Mouse (Mus musculus) embryonic facial prominence, embryonic 13.5 days (tissue): ENCODE data around the gene Sfxn1. TPM values are rescaled to one million over a fixed set of nuclear protein-coding genes. Genes with fewer than 3 reads are reported as not detected.

ENCODE experiments used
- ATAC-seq: fragments of 200-750 bp; cut with Nextera tagmentation; 2 replicates; pipeline ENCODE4 v1.8.0; 2017; ENCODE audit warnings: low read depth; ENCODE audit not compliant: insufficient number of reproducible peaks, insufficient read depth, low FRiP score, low TSS enrichment
- H3K27ac ChIP-seq: fragments of 300-500 bp; sonication (generic); 2 replicates; pipeline ENCODE4 v1.5.1; 2015; ENCODE audit warnings: moderate library complexity, mild to moderate bottlenecking, inconsistent platforms
- H3K27me3 ChIP-seq: fragments of 300-500 bp; sonication (generic); 2 replicates; pipeline ENCODE4 v1.6.1; 2015; ENCODE audit warnings: mild to moderate bottlenecking, inconsistent platforms
- H3K36me3 ChIP-seq: fragments of 300-500 bp; sonication (generic); 2 replicates; pipeline ENCODE4 v1.6.1; 2015; ENCODE audit warnings: mild to moderate bottlenecking, inconsistent platforms
- H3K4me1 ChIP-seq: fragments of 300-500 bp; sonication (generic); 2 replicates; pipeline ENCODE4 v1.6.1; 2015; ENCODE audit warnings: inconsistent platforms
- H3K4me2 ChIP-seq: fragments of 300-500 bp; sonication (generic); 2 replicates; pipeline ENCODE4 v1.6.1; 2015; ENCODE audit warnings: moderate library complexity, mild to moderate bottlenecking, inconsistent platforms
- H3K4me3 ChIP-seq: fragments of 300-500 bp; sonication (generic); 2 replicates; pipeline ENCODE4 v1.5.1; 2015; ENCODE audit warnings: mild to moderate bottlenecking, inconsistent platforms
- H3K9ac ChIP-seq: fragments of 300-500 bp; sonication (generic); 2 replicates; pipeline ENCODE4 v1.6.1; 2015; ENCODE audit warnings: mild to moderate bottlenecking, inconsistent platforms
- H3K9me3 ChIP-seq: fragments of 300-500 bp; sonication (generic); 2 replicates; pipeline ENCODE4 v1.6.1; 2016; ENCODE audit warnings: inconsistent platforms
- WGBS: fragments of 180-500 bp; shearing (Covaris S2); methylation state at CpG from one replicate; pipeline ENCODE4 v1.1.7; 2015; ENCODE audit warnings: mixed read lengths; 5-methylcytosine and 5-hydroxymethylcytosine counted together
- polyA plus RNA-seq: library from polyadenylated mRNA; unstranded; fragments of >200 nt; fragmentation: Nextera tagmentation; extraction: Ambion mirVana; gene quantifications from 2 replicates; pipeline ENCODE4 v1.2.1, GENCODE M21; 2015

The Sfxn1 gene
- polyA plus RNA-seq = 52.1 and 61.6 TPM in 2 replicates

DNA sequence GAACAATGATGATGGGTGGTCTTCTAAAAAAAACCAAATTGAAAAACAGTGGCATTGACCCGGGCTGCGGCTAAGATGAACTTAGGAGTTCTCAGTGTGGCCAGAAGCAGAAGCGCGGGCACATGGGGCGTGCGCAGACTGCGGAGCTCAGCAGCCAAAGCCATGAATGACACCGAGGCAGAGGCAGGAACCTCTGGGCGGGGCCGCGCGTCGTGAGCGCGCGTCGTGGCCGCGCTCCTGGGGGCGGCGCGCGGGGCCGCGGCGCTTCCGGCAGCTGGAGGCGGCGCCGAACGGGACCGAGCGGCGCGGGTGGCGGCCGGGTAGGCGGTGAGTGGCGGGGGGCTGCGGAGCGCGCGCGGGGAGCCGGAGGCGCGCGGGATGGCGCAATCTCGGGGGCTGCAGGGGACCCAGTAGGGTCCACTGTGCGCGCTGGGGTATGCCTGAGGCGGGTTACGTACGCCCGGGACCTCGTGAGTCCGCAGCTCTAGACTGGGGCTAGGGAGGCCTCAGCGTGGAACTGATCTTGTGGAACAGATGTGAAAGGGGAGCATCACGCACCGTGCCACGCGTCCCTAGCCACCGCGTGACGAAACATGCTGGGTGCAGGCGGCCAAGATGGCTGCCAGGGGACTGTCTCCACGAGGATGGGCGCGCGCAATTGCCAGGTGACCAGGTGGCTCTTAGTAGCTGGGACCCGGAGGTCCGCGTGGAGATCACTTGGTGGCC, at the start of gene Sfxn1:
Gene Sfxn1, plus strand, starts transcription at position 264 of the 726 bp plus-strand sequence.
- H3K36me3 ChIP-seq = no peaks in the 10 kb centered on the region
- peak within 1 kb of the TSS; percentile 86 for H3K9ac ChIP-seq
- no peaks in the 10 kb centered on the region for H3K27me3 ChIP-seq
- H3K27ac ChIP-seq = peak within 1 kb of the TSS; percentile 57; the same call in 1 of the 2 replicates
- H3K4me2 ChIP-seq = peak within 1 kb of the TSS; percentile 77
- H3K4me3 ChIP-seq = peak within 1 kb of the TSS; percentile 72
- ATAC-seq = peak; percentile 56
- no peaks in the 10 kb centered on the region for H3K9me3 ChIP-seq
- WGBS = under 1% methylated on average over 74 of the region's 74 CpGs
- peaks cover 15% of the 10 kb centered on the region; the same call in 1 of the 2 replicates for H3K4me1 ChIP-seq

DNA sequence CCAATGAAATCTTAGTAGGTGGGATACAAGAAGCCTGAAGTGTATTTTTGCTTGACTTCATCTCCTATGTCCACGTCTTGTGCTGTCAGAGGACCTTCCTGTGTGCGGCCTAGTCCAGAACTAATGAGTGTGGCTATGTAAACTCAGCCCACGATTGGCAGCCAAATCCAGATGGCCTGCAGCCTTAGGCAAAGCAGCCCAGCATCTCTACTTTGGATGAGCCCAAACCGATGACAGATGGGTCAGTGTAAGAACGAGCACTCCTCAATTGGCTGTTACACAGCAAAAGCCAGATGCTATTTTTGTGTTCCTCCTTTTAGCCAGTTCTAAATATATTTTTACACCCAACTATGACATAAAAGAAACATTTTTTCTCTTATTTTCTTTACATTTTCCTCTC, 48.4 kb upstream of the Sfxn1 start:
- Histone ChIP-seq H3K4me1 (no peaks in the 10 kb centered on the region), H3K9me3 (no peaks in the 10 kb centered on the region), H3K27ac (no peak overlapping the region), H3K27me3 (no peaks in the 10 kb centered on the region), H3K36me3 (no peaks in the 10 kb centered on the region), H3K9ac (no peak overlapping the region), H3K4me3 (no peak overlapping the region), H3K4me2 (no peak overlapping the region)
- ATAC-seq = no peak
- 37% methylated on average over 5 of the region's 5 CpGs for WGBS

DNA sequence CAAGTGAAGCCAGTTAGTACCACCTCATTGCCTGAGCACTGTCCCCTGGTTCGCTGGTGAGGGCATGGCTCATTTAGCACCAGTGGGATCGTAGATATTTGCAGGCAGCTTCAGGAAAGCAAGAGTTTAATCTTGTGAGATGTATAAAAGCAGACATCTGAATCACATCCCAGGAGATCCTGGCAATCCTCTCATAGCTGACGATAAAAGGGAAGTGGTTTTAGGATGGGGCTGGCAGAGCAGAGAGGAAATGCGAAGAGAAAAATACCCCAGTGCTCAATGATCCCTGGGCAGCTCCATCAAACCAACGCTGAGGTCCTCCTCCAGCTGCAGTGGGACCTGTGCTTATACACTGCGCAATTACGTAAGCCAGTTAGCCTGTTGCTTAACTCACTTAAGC, 44.6 kb upstream of the Sfxn1 start:
- H3K9me3 ChIP-seq = no peaks in the 10 kb centered on the region
- H3K4me1 ChIP-seq = no peaks in the 10 kb centered on the region
- no peak overlapping the region for H3K27ac ChIP-seq
- no peaks in the 10 kb centered on the region for H3K36me3 ChIP-seq
- H3K9ac ChIP-seq = no peak overlapping the region
- H3K4me2 ChIP-seq = no peak overlapping the region
- 71% methylated on average over 7 of the region's 7 CpGs for WGBS
- no peaks in the 10 kb centered on the region for H3K27me3 ChIP-seq
- H3K4me3 ChIP-seq = no peak overlapping the region
- no peak for ATAC-seq

DNA sequence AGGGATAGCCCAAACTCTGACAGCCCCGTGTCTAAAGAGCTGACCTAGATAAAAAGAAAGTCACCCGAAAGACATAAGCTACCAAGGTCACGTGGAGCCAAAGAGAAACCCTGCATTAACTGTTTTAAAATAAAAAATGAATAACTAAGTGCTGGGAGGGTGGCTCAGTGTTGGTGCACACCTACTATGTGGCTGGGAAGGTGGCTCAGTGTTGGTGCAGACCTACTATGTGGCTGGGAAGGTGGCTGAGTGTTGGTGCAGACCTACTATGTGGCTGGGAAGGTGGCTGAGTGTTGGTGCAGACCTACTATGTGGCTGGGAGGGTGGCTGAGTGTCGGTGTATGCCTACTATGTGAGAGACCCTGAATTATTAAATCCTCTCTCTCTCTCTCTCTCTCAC, 38.0 kb upstream of the Sfxn1 start:
- no peak overlapping the region for H3K4me2 ChIP-seq
- WGBS = 78% methylated on average over 4 of the region's 4 CpGs
- no peaks in the 10 kb centered on the region for H3K9me3 ChIP-seq
- no peaks in the 10 kb centered on the region for H3K4me1 ChIP-seq
- H3K27ac ChIP-seq = no peak overlapping the region
- no peaks in the 10 kb centered on the region for H3K27me3 ChIP-seq
- H3K9ac ChIP-seq = no peak overlapping the region
- no peak for ATAC-seq
- H3K36me3 ChIP-seq = no peaks in the 10 kb centered on the region
- H3K4me3 ChIP-seq = no peak overlapping the region

DNA sequence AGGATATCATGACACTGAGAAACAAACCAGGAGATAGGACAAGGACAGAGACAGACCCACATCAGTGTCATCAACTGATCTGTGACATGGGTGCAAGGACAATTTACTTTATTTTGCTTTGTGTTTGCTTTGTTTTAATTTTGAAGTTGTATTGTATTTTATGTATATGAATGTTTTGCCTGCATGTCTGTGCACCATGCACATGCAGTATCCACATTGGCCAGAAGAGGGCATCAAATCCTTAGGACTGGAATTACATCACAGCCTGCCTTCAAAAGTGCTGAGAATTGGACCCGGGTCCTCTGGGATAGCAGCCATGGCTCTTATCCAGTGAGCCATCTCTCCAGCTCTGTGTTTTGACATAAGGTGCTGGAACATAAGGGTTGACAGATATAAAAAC, 36.1 kb upstream of the Sfxn1 start:
- Histone ChIP-seq H3K27ac (no peak overlapping the region), H3K4me3 (no peak overlapping the region), H3K4me2 (no peak overlapping the region), H3K4me1 (no peaks in the 10 kb centered on the region), H3K27me3 (no peaks in the 10 kb centered on the region; the same call in 1 of the 2 replicates), H3K36me3 (no peaks in the 10 kb centered on the region), H3K9ac (no peak overlapping the region), H3K9me3 (no peaks in the 10 kb centered on the region)
- 73% methylated on average over 1 of the region's 1 CpGs for WGBS
- ATAC-seq = no peak

DNA sequence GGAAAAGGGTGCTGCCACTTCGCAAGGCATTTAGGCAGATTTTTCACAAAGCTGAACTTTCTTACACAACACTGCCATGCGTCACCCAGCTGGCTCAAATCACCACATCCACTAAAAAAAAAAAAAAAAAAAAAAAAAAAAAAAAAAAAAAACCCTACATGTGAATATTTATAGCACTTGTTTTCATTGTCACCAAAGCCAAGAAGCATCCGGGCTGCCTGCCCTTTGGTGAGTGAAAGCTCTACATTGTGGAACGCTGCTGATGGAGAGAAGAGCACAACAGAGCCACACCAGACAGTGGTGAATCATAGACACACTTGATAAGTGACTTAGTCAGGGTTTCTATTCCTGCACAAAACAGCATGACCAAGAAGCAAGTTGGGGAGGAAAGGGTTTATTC, 33.7 kb upstream of the Sfxn1 start:
- H3K27ac ChIP-seq = no peak overlapping the region
- no peak overlapping the region for H3K4me2 ChIP-seq
- 79% methylated on average over 4 of the region's 4 CpGs for WGBS
- H3K4me3 ChIP-seq = no peak overlapping the region
- no peak overlapping the region for H3K9ac ChIP-seq
- no peaks in the 10 kb centered on the region for H3K9me3 ChIP-seq
- H3K4me1 ChIP-seq = peaks cover 1% of the 10 kb centered on the region; the same call in 1 of the 2 replicates
- H3K27me3 ChIP-seq = no peaks in the 10 kb centered on the region; the same call in 1 of the 2 replicates
- H3K36me3 ChIP-seq = no peaks in the 10 kb centered on the region
- no peak for ATAC-seq

DNA sequence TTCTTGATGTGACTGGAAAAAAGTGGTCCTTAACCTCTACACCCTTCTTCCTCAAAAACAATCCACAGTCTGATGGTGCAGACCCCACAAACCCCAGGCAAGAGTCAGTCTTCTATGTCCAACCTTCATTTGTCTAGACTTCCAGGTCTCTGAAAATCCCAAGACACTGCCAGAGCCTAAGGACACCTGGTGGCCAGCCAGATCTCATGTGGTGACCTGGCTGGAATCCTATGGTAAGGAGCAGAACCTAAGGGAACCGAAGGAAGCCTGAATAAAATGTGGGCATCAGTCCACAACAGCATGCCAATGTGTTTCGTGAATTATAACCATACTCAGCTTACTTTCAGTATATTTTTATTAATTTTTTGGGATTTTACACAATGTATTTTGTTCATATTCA, 31.4 kb upstream of the Sfxn1 start:
- H3K36me3 ChIP-seq = no peaks in the 10 kb centered on the region
- WGBS = 92% methylated on average over 2 of the region's 2 CpGs
- no peak for ATAC-seq

DNA sequence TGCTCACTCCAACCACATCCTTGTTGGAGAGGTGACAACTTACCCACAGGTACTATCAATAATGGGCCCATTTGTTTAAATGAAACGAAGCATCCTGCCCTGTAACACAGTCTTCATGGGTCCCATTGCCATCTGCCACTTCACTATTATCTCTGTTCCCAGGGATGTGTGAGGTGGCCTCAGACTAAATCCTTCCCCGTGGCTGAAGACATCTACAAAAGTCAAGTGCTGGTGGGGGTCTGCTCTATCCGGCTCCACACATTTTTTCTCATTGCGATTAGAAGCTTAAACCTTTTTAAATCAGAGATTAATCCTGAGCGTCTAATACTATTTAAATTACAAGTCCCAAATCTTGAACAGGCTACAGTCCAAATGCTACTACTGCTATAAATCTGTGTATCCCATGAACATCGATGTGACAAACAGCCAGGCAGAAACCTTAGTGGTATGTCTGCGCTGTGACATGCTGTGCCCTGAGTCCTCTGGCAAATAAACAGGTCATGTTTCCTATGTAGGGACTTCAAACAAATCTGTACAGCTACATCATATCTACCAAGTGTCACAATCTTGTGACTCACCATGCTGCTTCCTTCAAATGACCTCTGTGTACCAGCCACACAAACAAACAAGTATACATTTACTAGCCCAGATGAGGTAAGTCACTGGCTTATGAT, 22.9 kb upstream of the Sfxn1 start:
- peaks cover 17% of the 10 kb centered on the region for H3K4me1 ChIP-seq
- no peak overlapping the region for H3K27ac ChIP-seq
- no peak for ATAC-seq
- 88% methylated on average over 7 of the region's 7 CpGs for WGBS
- no peak overlapping the region for H3K9ac ChIP-seq
- H3K4me2 ChIP-seq = no peak overlapping the region
- H3K9me3 ChIP-seq = no peaks in the 10 kb centered on the region
- no peaks in the 10 kb centered on the region for H3K36me3 ChIP-seq
- H3K4me3 ChIP-seq = no peak overlapping the region
- H3K27me3 ChIP-seq = peaks cover 13% of the 10 kb centered on the region

More for the DNA sequence above, 31.4 kb upstream of the Sfxn1 start:
- H3K27ac ChIP-seq = no peak overlapping the region
- H3K4me2 ChIP-seq = no peak overlapping the region
- peaks cover 8% of the 10 kb centered on the region for H3K4me1 ChIP-seq
- no peaks in the 10 kb centered on the region; the same call in 1 of the 2 replicates for H3K27me3 ChIP-seq
- H3K9me3 ChIP-seq = no peaks in the 10 kb centered on the region
- H3K4me3 ChIP-seq = no peak overlapping the region
- no peak overlapping the region for H3K9ac ChIP-seq

DNA sequence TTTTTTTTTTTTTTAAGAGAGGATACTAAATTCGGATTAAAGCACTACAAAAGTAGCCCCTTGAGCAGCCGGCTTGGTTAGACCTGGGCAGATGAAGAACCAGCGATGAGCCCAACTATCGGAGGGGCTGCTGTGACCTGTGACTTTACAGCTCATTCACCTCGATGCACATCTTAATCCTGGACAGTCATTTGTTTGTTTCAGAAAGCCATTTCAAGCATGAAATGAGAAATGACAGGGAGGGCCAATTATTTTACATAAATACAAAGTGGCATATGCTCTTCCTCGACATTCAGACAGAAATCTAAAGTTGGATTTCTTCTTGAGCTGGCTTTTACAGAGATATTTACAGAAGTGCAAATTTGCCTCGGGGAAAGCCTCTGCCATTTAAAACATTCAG, 20.0 kb upstream of the Sfxn1 start:
- ATAC-seq = no peak
- Histone ChIP-seq H3K27ac (no peak overlapping the region), H3K9ac (no peak overlapping the region), H3K27me3 (peaks cover 37% of the 10 kb centered on the region), H3K4me3 (no peak overlapping the region), H3K4me1 (peaks cover 28% of the 10 kb centered on the region), H3K4me2 (no peak overlapping the region), H3K36me3 (no peaks in the 10 kb centered on the region), H3K9me3 (no peaks in the 10 kb centered on the region)
- 58% methylated on average over 7 of the region's 7 CpGs for WGBS

DNA sequence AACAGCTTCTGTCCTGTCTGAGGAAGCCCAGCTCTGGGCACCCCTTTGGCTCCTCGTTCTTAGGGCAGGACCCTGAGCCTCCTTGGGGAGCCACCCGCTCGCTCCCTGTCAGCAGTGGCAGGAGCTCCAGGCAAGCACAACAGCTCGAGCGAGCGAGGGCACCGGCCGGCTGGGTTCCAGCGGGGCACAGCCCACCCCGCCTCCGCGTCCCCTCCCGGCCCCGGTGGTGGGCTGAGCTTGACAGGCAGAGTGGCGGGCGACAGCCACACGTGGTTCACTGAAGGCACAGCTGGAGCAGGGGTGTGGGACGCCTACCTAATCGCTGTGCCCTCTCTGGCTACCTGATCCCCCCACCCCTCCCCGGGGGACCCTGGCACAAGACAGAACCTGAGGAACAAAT, 16.7 kb upstream of the Sfxn1 start:
- peaks cover 54% of the 10 kb centered on the region for H3K27me3 ChIP-seq
- H3K4me3 ChIP-seq = peak overlapping the region; percentile 51
- peak overlapping the region; percentile 70 for H3K9ac ChIP-seq
- H3K27ac ChIP-seq = no peak overlapping the region
- H3K4me1 ChIP-seq = peaks cover 23% of the 10 kb centered on the region
- ATAC-seq = no peak
- no peaks in the 10 kb centered on the region for H3K9me3 ChIP-seq
- H3K36me3 ChIP-seq = no peaks in the 10 kb centered on the region
- H3K4me2 ChIP-seq = peak overlapping the region; percentile 96
- WGBS = under 1% methylated on average over 20 of the region's 20 CpGs

DNA sequence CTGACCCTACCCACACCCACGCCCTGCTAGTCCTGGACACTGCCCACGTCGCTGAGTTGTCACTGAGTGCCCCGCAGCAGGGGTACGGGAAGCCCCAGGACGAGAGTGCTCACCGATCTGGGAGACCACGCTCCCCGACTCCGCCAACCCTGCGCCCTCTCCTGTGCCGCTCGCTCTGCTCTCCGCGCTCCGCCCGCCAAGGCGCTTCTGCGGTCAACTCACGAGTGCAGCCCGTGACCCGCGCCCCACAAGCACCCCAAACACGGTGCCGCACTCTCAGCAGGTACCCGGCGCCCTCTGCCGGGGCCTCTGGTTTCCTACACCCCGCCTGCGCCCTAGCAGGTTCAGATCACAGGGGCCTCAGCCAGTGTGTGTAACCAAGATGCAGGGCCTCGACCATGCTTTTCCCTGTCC, 16.2 kb upstream of the Sfxn1 start, which contains the start of gene Drd1:
Gene Drd1, minus strand, starts transcription at position 258 of the 414 bp plus-strand sequence.
- H3K27me3 ChIP-seq = peaks cover 54% of the 10 kb centered on the region
- peak within 1 kb of the TSS; percentile 70 for H3K9ac ChIP-seq

DNA sequence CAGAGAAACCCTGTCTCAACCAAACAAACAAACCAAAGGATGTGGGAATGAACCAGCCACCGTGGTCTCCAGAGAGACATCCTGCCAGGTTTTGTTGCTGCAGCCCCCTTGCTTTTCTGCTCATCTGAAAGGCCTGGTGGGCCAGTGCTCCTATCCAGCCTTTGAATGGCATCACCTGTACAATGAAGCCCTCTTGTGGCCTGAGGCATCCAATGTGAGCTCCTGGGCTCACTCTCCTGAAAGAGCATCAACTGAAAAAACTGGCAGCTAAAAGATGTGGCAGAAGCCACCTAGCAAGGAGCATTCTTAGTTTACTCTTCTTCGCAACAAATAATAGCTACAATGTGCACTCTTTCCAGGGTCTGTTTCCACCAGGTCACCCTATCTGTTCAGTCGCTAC, 9.6 kb upstream of the Sfxn1 start:
- Histone ChIP-seq H3K4me3 (no peak overlapping the region), H3K4me1 (no peaks in the 10 kb centered on the region), H3K36me3 (no peaks in the 10 kb centered on the region), H3K9me3 (no peaks in the 10 kb centered on the region), H3K4me2 (no peak overlapping the region), H3K27me3 (peaks cover 16% of the 10 kb centered on the region), H3K9ac (no peak overlapping the region), H3K27ac (no peak overlapping the region)
- 88% methylated on average over 3 of the region's 3 CpGs for WGBS
- ATAC-seq = no peak

More for the DNA sequence above, 16.2 kb upstream of the Sfxn1 start, which contains the start of gene Drd1:
- under 1% methylated on average over 31 of the region's 31 CpGs for WGBS
- peak within 1 kb of the TSS; percentile 51 for H3K4me3 ChIP-seq
- H3K9me3 ChIP-seq = no peaks in the 10 kb centered on the region
- no peaks in the 10 kb centered on the region for H3K36me3 ChIP-seq
- H3K4me1 ChIP-seq = peaks cover 19% of the 10 kb centered on the region
- peak; percentile 37; the same call in 1 of the 2 replicates for ATAC-seq
- H3K27ac ChIP-seq = no peak within 1 kb of the TSS
- peak within 1 kb of the TSS; percentile 96 for H3K4me2 ChIP-seq
